Comparison of ENCODE assay signal across 15 mouse cellular contexts in the genomic region with DNA sequence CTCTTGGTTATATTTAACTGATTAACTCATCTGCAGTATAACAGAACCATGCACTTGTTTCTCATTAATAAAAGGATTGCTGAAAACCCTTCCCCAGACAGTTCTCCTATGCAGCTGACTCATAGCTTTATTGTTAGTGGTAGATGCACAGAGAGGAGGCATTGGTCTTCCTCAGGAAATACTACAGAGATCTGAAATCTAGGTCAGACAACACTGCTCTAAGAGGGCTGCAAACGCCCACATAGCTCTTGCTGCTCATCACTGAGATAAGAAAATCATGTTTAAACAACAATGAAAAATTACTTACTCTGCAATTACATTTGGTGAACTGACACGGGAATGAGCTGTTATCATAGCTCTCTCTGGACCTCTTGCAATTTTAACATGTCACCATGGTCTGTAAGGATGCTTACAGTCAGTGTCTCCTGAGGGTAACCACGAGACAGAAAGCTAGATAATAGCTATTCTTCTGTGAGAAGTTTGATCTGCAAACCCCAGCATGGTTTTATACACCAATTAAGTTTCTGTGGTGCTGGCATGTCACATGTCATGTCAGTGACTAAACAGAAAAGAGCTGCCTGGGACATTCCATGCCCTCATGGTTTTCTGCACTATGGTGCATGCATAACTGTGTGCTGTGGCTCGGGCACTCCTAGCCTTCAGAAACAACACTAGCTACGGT.
DNase-seq lines count a peak whose midpoint lies in the region; ATAC-seq and TF ChIP-seq lines count a peak whose summit lies in the region.
"Had no signal": no experiment of that assay in that cellular context is flagged by ENCODE, and none has a peak within 500 bp of the region (broad histone marks: within the 10 kb centered on the region; RNA-seq: fewer than 3 reads in every experiment).

No protein-coding gene starts in this region.

- no peak for DNase-seq in forebrain, postnatal 0 days
- peak; percentile 18 for DNase-seq in midbrain, embryonic 14.5 days
- DNase-seq in midbrain, embryonic 10.5 days (ENCODE audit: low spot score), result no peak
- DNase-seq in brain, adult 2 months (ENCODE audit: low read depth, low spot score), result peak; percentile 63
- DNase-seq in thymus, postnatal 0 days (ENCODE audit: low spot score), result peak; percentile 49
- no peak for DNase-seq in cerebellum, adult 8-10 months
- DNase-seq in lung, postnatal 14 days, result no peak
- DNase-seq: cerebellum, postnatal 10 days had no signal

- peak; percentile 27; the same call in 1 of the 2 replicates for ATAC-seq in forebrain, postnatal 0 days
- ATAC-seq in forebrain, embryonic 13.5 days, result no peak
- ATAC-seq in midbrain, embryonic 14.5 days (ENCODE audit: low FRiP score, low TSS enrichment), result no peak
- ATAC-seq: midbrain, embryonic 15.5 days had no signal

- no peak for TF ChIP-seq CTCF in forebrain, postnatal 0 days (IDR thresholded peaks at IDR 0.05; ENCODE audit: low read depth)

- no peaks in the 10 kb centered on the region for H3K27me3 ChIP-seq in forebrain, postnatal 0 days (ENCODE audit: insufficient read depth, low read length)
- no peaks in the 10 kb centered on the region for H3K27me3 ChIP-seq in forebrain, embryonic 13.5 days
- H3K27me3 ChIP-seq in midbrain, embryonic 14.5 days (ENCODE audit: control insufficient read depth, insufficient read depth, low read length), result no peaks in the 10 kb centered on the region
- H3K27me3 ChIP-seq in midbrain, embryonic 10.5 days (ENCODE audit: low read depth, poor library complexity, severe bottlenecking), result no peaks in the 10 kb centered on the region
- H3K27me3 ChIP-seq: heart, embryonic 12.5 days; lung, embryonic 15.5 days; midbrain, embryonic 15.5 days had no signal

- 68% methylated on average over 5 of the region's 5 CpGs for WGBS in forebrain, postnatal 0 days
- WGBS in forebrain, embryonic 13.5 days, result 79% methylated on average over 5 of the region's 5 CpGs
- 64% methylated on average over 5 of the region's 5 CpGs for WGBS in midbrain, embryonic 14.5 days
- 87% methylated on average over 5 of the region's 5 CpGs for WGBS in midbrain, embryonic 10.5 days

- H3K4me1 ChIP-seq in forebrain, postnatal 0 days (ENCODE audit: insufficient read depth), result no peaks in the 10 kb centered on the region
- no peaks in the 10 kb centered on the region for H3K4me1 ChIP-seq in forebrain, embryonic 13.5 days
- no peaks in the 10 kb centered on the region for H3K4me1 ChIP-seq in midbrain, embryonic 14.5 days (ENCODE audit: control insufficient read depth, insufficient read depth, low read length)
- H3K4me1 ChIP-seq in midbrain, embryonic 10.5 days, result no peaks in the 10 kb centered on the region
- H3K4me1 ChIP-seq: embryonic facial prominence, embryonic 10.5 days; lung, embryonic 15.5 days had no signal

- H3K9ac ChIP-seq in forebrain, postnatal 0 days, result no peak overlapping the region
- H3K9ac ChIP-seq in forebrain, embryonic 13.5 days, result no peak overlapping the region
- H3K9ac ChIP-seq in midbrain, embryonic 14.5 days (replicated peaks; ENCODE audit: low read length), result no peak overlapping the region
- H3K9ac ChIP-seq: heart, embryonic 12.5 days; lung, embryonic 15.5 days; midbrain, embryonic 15.5 days had no signal

- 0 out of 2 replicates have a peak, but pooled peaks cover 5% of the 10 kb centered on the region for H3K36me3 ChIP-seq in forebrain, postnatal 0 days (ENCODE audit: insufficient read depth)
- peaks cover 12% of the 10 kb centered on the region for H3K36me3 ChIP-seq in forebrain, embryonic 13.5 days (ENCODE audit: poor library complexity, severe bottlenecking)
- 0 out of 2 replicates have a peak, but pooled peaks cover 3% of the 10 kb centered on the region for H3K36me3 ChIP-seq in midbrain, embryonic 14.5 days (ENCODE audit: control insufficient read depth, insufficient read depth, low read length)
- peaks cover 20% of the 10 kb centered on the region for H3K36me3 ChIP-seq in midbrain, embryonic 10.5 days
- H3K36me3 ChIP-seq: lung, embryonic 15.5 days; midbrain, embryonic 15.5 days had no signal

- H3K4me3 ChIP-seq in forebrain, postnatal 0 days (ENCODE audit: low read depth, low read length), result no peak overlapping the region
- H3K4me3 ChIP-seq in forebrain, embryonic 13.5 days, result no peak overlapping the region
- no peak overlapping the region for H3K4me3 ChIP-seq in midbrain, embryonic 14.5 days (replicated peaks; ENCODE audit: low read depth, low read length)
- no peak overlapping the region for H3K4me3 ChIP-seq in midbrain, embryonic 10.5 days
- H3K4me3 ChIP-seq: embryonic facial prominence, embryonic 10.5 days; heart, embryonic 12.5 days; lung, embryonic 15.5 days; midbrain, embryonic 15.5 days had no signal

- H3K27ac ChIP-seq in forebrain, postnatal 0 days (ENCODE audit: low read depth, low read length), result no peak overlapping the region
- no peak overlapping the region for H3K27ac ChIP-seq in forebrain, embryonic 13.5 days
- no peak overlapping the region for H3K27ac ChIP-seq in midbrain, embryonic 14.5 days (replicated peaks; ENCODE audit: low read depth, low read length)
- H3K27ac ChIP-seq in midbrain, embryonic 10.5 days (replicated peaks), result no peak overlapping the region
- H3K27ac ChIP-seq: embryonic facial prominence, embryonic 10.5 days; kidney, postnatal 0 days; lung, embryonic 15.5 days; midbrain, embryonic 15.5 days had no signal

- no peak overlapping the region for H3K4me2 ChIP-seq in forebrain, postnatal 0 days (ENCODE audit: low read depth)
- no peak overlapping the region for H3K4me2 ChIP-seq in forebrain, embryonic 13.5 days
- H3K4me2 ChIP-seq in midbrain, embryonic 14.5 days (ENCODE audit: low read length), result no peak overlapping the region
- H3K4me2 ChIP-seq: heart, embryonic 12.5 days; liver, embryonic 11.5 days; lung, embryonic 15.5 days; midbrain, embryonic 15.5 days had no signal

- H3K9me3 ChIP-seq in forebrain, postnatal 0 days (ENCODE audit: low read length), result no peaks in the 10 kb centered on the region
- H3K9me3 ChIP-seq in forebrain, embryonic 13.5 days (replicated peaks), result no peaks in the 10 kb centered on the region
- no peaks in the 10 kb centered on the region for H3K9me3 ChIP-seq in midbrain, embryonic 14.5 days (ENCODE audit: control insufficient read depth, low read length)
- no peaks in the 10 kb centered on the region for H3K9me3 ChIP-seq in midbrain, embryonic 10.5 days (replicated peaks)
- H3K9me3 ChIP-seq: embryonic facial prominence, embryonic 10.5 days; heart, embryonic 12.5 days; lung, embryonic 15.5 days; midbrain, embryonic 15.5 days had no signal

Comparison
In these comparisons a context has a peak if more than half of its experiments do, and no peak if none do; other contexts are left out.
1. DNase-seq: peak in midbrain, embryonic 14.5 days (single experiment), brain, adult 2 months (single experiment) and thymus, postnatal 0 days (single experiment); none in forebrain, postnatal 0 days (single experiment), midbrain, embryonic 10.5 days (single experiment), cerebellum, adult 8-10 months (single experiment) and lung, postnatal 14 days (single experiment).